Mouse (Mus musculus) ES-Bruce4 (cell line): ENCODE data around the gene Smoc1. TPM values are rescaled to one million over a fixed set of nuclear protein-coding genes. Genes with fewer than 3 reads are reported as not detected.

ENCODE experiments used
- H3K27ac ChIP-seq: 2 replicates; pipeline ENCODE4 v1.5.1; 2012; ENCODE audit warnings: low read length, inconsistent platforms; ENCODE audit not compliant: insufficient read depth
- H3K27me3 ChIP-seq: 2 replicates; pipeline ENCODE4 v1.6.1; 2012; ENCODE audit warnings: mild to moderate bottlenecking, low read length, inconsistent platforms; ENCODE audit not compliant: control insufficient read depth, poor library complexity, insufficient read depth, severe bottlenecking
- H3K36me3 ChIP-seq: 2 replicates; pipeline ENCODE4 v1.6.1; 2012; ENCODE audit warnings: inconsistent platforms, mild to moderate bottlenecking, low read length, moderate library complexity; ENCODE audit not compliant: control insufficient read depth, poor library complexity, insufficient read depth, severe bottlenecking
- H3K4me1 ChIP-seq: one replicate; pipeline ENCODE4 v1.8.1; 2011; ENCODE audit warnings: low read length; ENCODE audit not compliant: control insufficient read depth, insufficient read depth
- H3K4me3 ChIP-seq: 2 replicates; pipeline ENCODE4 v1.5.1; 2011; ENCODE audit warnings: low read depth, mild to moderate bottlenecking, low read length
- H3K9ac ChIP-seq: 2 replicates; pipeline ENCODE4 v1.6.1; 2012; ENCODE audit warnings: low read depth, mild to moderate bottlenecking, inconsistent platforms; ENCODE audit not compliant: poor library complexity, severe bottlenecking
- H3K9me3 ChIP-seq: replicated peaks from 2 replicates; pipeline ENCODE4 v1.6.1; 2012; ENCODE audit warnings: mild to moderate bottlenecking, low read length, inconsistent platforms; ENCODE audit not compliant: control insufficient read depth, poor library complexity, insufficient read depth, severe bottlenecking
- CTCF ChIP-seq: IDR thresholded peaks from one replicate; pipeline ENCODE4 v1.8.1; 2011; ENCODE audit warnings: low read depth, low read length
- EP300 ChIP-seq: IDR thresholded peaks from 2 replicates; pipeline ENCODE4 v1.6.1; 2011; ENCODE audit warnings: low read depth, low read length; ENCODE audit not compliant: insufficient read depth
- POLR2A ChIP-seq: IDR thresholded peaks from one replicate; pipeline ENCODE4 v1.8.1; 2011; ENCODE audit warnings: low read length; ENCODE audit not compliant: insufficient read depth
- polyA plus RNA-seq: library from polyadenylated mRNA; stranded (reverse); fragments of >200 nt; gene quantifications from 2 replicates; pipeline ENCODE4 v1.2.4, GENCODE M21; 2011; ENCODE audit warnings: low read depth; ENCODE audit not compliant: missing spikeins, insufficient read depth, insufficient read length

Smoc1 gene
- polyA plus RNA-seq, 1 experiment = 6.7 TPM

- Histone ChIP-seq H3K4me3 (no peak overlapping the region), H3K27me3 (no peaks in the 10 kb centered on the region), H3K4me1 (no peaks in the 10 kb centered on the region), H3K9me3 (no peaks in the 10 kb centered on the region), H3K27ac (no peak overlapping the region), H3K9ac (no peak overlapping the region), H3K36me3 (no peaks in the 10 kb centered on the region)
- no peak for TF ChIP-seq CTCF
- TF ChIP-seq POLR2A = no peak
- no peak for TF ChIP-seq EP300
Measured at GRCm38 (mm10) chr12:81092641-81093040, 66.0 kb downstream of the Smoc1 start.

- H3K27ac ChIP-seq = no peak overlapping the region
- no peaks in the 10 kb centered on the region for H3K4me1 ChIP-seq
- no peaks in the 10 kb centered on the region for H3K9me3 ChIP-seq
Measured at GRCm38 (mm10) chr12:81093211-81093610, 66.6 kb downstream of the Smoc1 start.

GRCm38 (mm10) chr12:81094766-81095405 lies 68.3 kb downstream of the Smoc1 start:
- H3K27ac ChIP-seq = no peak overlapping the region
- no peak for TF ChIP-seq CTCF
- TF ChIP-seq EP300 = no peak
- TF ChIP-seq POLR2A = no peak

More at GRCm38 (mm10) chr12:81093211-81093610, 66.6 kb downstream of the Smoc1 start:
- Histone ChIP-seq H3K9ac (no peak overlapping the region), H3K36me3 (no peaks in the 10 kb centered on the region), H3K27me3 (no peaks in the 10 kb centered on the region), H3K4me3 (no peak overlapping the region)
- no peak for TF ChIP-seq CTCF
- no peak for TF ChIP-seq POLR2A
- no peak for TF ChIP-seq EP300

GRCm38 (mm10) chr12:81097267-81097666 lies 70.7 kb downstream of the Smoc1 start:
- no peaks in the 10 kb centered on the region for H3K36me3 ChIP-seq
- no peaks in the 10 kb centered on the region for H3K27me3 ChIP-seq
- no peak overlapping the region for H3K27ac ChIP-seq
- H3K4me1 ChIP-seq = no peaks in the 10 kb centered on the region
- TF ChIP-seq EP300 (no peak), POLR2A (no peak), CTCF (no peak)
- no peaks in the 10 kb centered on the region for H3K9me3 ChIP-seq
- no peak overlapping the region for H3K9ac ChIP-seq
- H3K4me3 ChIP-seq = no peak overlapping the region

More at GRCm38 (mm10) chr12:81094766-81095405, 68.3 kb downstream of the Smoc1 start:
- Histone ChIP-seq H3K4me3 (no peak overlapping the region), H3K4me1 (no peaks in the 10 kb centered on the region), H3K9me3 (no peaks in the 10 kb centered on the region), H3K27me3 (no peaks in the 10 kb centered on the region), H3K9ac (no peak overlapping the region), H3K36me3 (no peaks in the 10 kb centered on the region)

GRCm38 (mm10) chr12:81097738-81098137 lies 71.1 kb downstream of the Smoc1 start:
- Histone ChIP-seq H3K9me3 (no peaks in the 10 kb centered on the region), H3K4me1 (no peaks in the 10 kb centered on the region), H3K36me3 (no peaks in the 10 kb centered on the region), H3K27me3 (no peaks in the 10 kb centered on the region), H3K27ac (no peak overlapping the region), H3K4me3 (no peak overlapping the region), H3K9ac (no peak overlapping the region)
- TF ChIP-seq POLR2A (no peak), CTCF (no peak), EP300 (no peak)

GRCm38 (mm10) chr12:81099161-81099560 lies 72.6 kb downstream of the Smoc1 start:
- no peak overlapping the region for H3K4me3 ChIP-seq
- no peak overlapping the region for H3K27ac ChIP-seq
- no peak overlapping the region for H3K9ac ChIP-seq
- H3K4me1 ChIP-seq = no peaks in the 10 kb centered on the region
- no peaks in the 10 kb centered on the region for H3K9me3 ChIP-seq
- no peaks in the 10 kb centered on the region for H3K27me3 ChIP-seq
- no peaks in the 10 kb centered on the region for H3K36me3 ChIP-seq
- no peak for TF ChIP-seq EP300
- TF ChIP-seq POLR2A = no peak
- TF ChIP-seq CTCF = no peak
